Mouse (Mus musculus): ENCODE data around the gene Tmem189.
"Not testable (repeated sequence)": the region's sequence is repeated elsewhere in the genome, so short reads cannot be mapped to it uniquely, and the experiment has no call there.

Tmem189 gene

GRCm38 (mm10) chr2:167651622-167652021 is 38.0 kb downstream of the Tmem189 start:
- DNase-seq (ENCODE audit: low spot score in 2 of 2): no peak

GRCm38 (mm10) chr2:167649290-167650032 is 40.2 kb downstream of the Tmem189 start:
- no peak for DNase-seq (ENCODE audit: low spot score in 2 of 2)

GRCm38 (mm10) chr2:167646411-167646810 is 43.2 kb downstream of the Tmem189 start:
- no peak for DNase-seq (ENCODE audit: low spot score in 2 of 2)

- not testable (repeated sequence) for DNase-seq (ENCODE audit: low spot score in 2 of 2)
Measured at GRCm38 (mm10) chr2:167643356-167644052, 46.1 kb downstream of the Tmem189 start.

- DNase-seq (ENCODE audit: low spot score in 2 of 2): no peak
Measured at GRCm38 (mm10) chr2:167642164-167642563, 47.5 kb downstream of the Tmem189 start.

GRCm38 (mm10) chr2:167641337-167641736 is 48.3 kb downstream of the Tmem189 start:
- peak; percentile 65 to 83 for DNase-seq (ENCODE audit: low spot score in 2 of 2)

- peak; percentile 62 to 86 for DNase-seq (ENCODE audit: low spot score in 2 of 2)
Measured at GRCm38 (mm10) chr2:167640279-167640678, 49.3 kb downstream of the Tmem189 start.

GRCm38 (mm10) chr2:167634865-167635512 is 54.6 kb downstream of the Tmem189 start:
- DNase-seq (ENCODE audit: low spot score in 2 of 2): no peak

GRCm38 (mm10) chr2:167634338-167634770 is 55.3 kb downstream of the Tmem189 start:
- peak; percentile 93 to 96 for DNase-seq (ENCODE audit: low spot score in 2 of 2)

- no peak for DNase-seq (ENCODE audit: low spot score in 2 of 2)
Measured at GRCm38 (mm10) chr2:167633537-167633872, 56.1 kb downstream of the Tmem189 start.

- DNase-seq (ENCODE audit: low spot score in 2 of 2): no peak
Measured at GRCm38 (mm10) chr2:167632731-167633536, 56.7 kb downstream of the Tmem189 start.

GRCm38 (mm10) chr2:167631591-167632448 is 57.8 kb downstream of the Tmem189 start, which contains the start of gene Ube2v1:
Gene Ube2v1, minus strand, starts transcription at chr2:167632095.
- DNase-seq (ENCODE audit: low spot score in 2 of 2): peak; percentile 98 to 99

- peak; percentile 55 to 81 for DNase-seq (ENCODE audit: low spot score in 2 of 2)
Measured at GRCm38 (mm10) chr2:167631181-167631590, 58.4 kb downstream of the Tmem189 start.

GRCm38 (mm10) chr2:167630421-167630820 is 59.2 kb downstream of the Tmem189 start:
- DNase-seq (ENCODE audit: low spot score in 2 of 2): peak; percentile 44 to 79

- peak in 1 of 2 experiments; percentile 75 for DNase-seq (ENCODE audit: low spot score in 2 of 2)
Measured at GRCm38 (mm10) chr2:167629665-167630209, 59.9 kb downstream of the Tmem189 start.

- peak; percentile 92 to 95 for DNase-seq (ENCODE audit: low spot score in 2 of 2)
Measured at GRCm38 (mm10) chr2:167628872-167629271, 60.8 kb downstream of the Tmem189 start.

GRCm38 (mm10) chr2:167627019-167627418 is 62.6 kb downstream of the Tmem189 start:
- no peak for DNase-seq (ENCODE audit: low spot score in 2 of 2)

GRCm38 (mm10) chr2:167625670-167626069 is 64.0 kb downstream of the Tmem189 start:
- no peak for DNase-seq (ENCODE audit: low spot score in 2 of 2)

- DNase-seq (ENCODE audit: low spot score in 2 of 2): no peak
Measured at GRCm38 (mm10) chr2:167624368-167625075, 65.1 kb downstream of the Tmem189 start.

GRCm38 (mm10) chr2:167622965-167623364 is 66.7 kb downstream of the Tmem189 start:
- no peak for DNase-seq (ENCODE audit: low spot score in 2 of 2)
